27 mouse cellular contexts compared by ENCODE assay signal in the genomic region with DNA sequence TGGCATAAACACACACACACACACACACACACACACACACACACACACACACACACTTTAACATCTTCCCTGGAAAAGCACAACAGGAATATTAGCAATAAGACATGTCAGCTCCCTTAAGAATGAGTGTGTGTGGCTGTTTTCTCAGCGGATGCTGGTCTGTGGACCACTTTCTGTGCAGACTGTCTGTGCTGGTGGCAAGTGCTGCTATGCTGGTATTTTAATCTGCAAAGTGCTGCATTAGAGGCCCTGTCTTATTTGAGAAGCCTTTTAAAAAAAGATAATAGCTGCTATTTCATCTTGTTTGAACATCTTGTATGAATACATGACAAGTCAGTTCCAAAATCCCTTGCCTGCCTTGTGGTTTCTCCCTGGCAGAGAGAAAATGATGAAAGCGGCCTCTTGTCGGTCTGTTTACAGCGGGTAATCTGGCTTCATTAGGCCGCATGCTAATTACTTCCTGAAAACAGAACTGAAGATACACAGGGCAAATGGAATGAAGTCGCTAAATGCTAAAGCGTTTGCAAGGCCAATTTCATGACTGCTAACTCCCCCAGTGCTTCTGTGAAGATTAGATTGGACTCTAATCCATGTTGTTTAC. TPM values are rescaled to one million over a fixed set of nuclear protein-coding genes. Genes with fewer than 3 reads are reported as not detected.
DNase-seq lines count a peak whose midpoint lies in the region; ATAC-seq and TF ChIP-seq lines count a peak whose summit lies in the region.
"Had no signal": no experiment of that assay in that cellular context is flagged by ENCODE, and none has a peak within 500 bp of the region (broad histone marks: within the 10 kb centered on the region; RNA-seq: fewer than 3 reads in every experiment).

No protein-coding gene starts in this region.

- H3K4me3 ChIP-seq in embryonic facial prominence, embryonic 11.5 days (ENCODE audit: low read depth, low read length), result no peak overlapping the region
- H3K4me3 ChIP-seq in embryonic facial prominence, embryonic 10.5 days, result no peak overlapping the region
- H3K4me3 ChIP-seq in forebrain, postnatal 0 days (ENCODE audit: low read depth, low read length), result no peak overlapping the region
- H3K4me3 ChIP-seq: embryonic facial prominence, embryonic 13.5 days; erythroblast, embryonic 14.5 days; gastrocnemius, adult 2 months; heart, embryonic 12.5 days; hindbrain, embryonic 10.5 days; limb, embryonic 15.5 days; megakaryocyte, embryonic 14.5 days; neural tube, embryonic 12.5 days had no signal

- no peak overlapping the region for H3K27ac ChIP-seq in embryonic facial prominence, embryonic 11.5 days (replicated peaks; ENCODE audit: low read depth, low read length)
- H3K27ac ChIP-seq in embryonic facial prominence, embryonic 10.5 days (replicated peaks), result no peak overlapping the region
- H3K27ac ChIP-seq in forebrain, postnatal 0 days (ENCODE audit: low read depth, low read length), result 0 out of 2 replicates have a peak overlapping the region, but pooled peaks have one; percentile 22
- H3K27ac ChIP-seq: embryonic facial prominence, embryonic 13.5 days; gastrocnemius, adult 2 months; hindbrain, embryonic 10.5 days; limb, embryonic 15.5 days; liver, embryonic 14.5 days; neural tube, embryonic 12.5 days had no signal

- no peaks in the 10 kb centered on the region for H3K36me3 ChIP-seq in embryonic facial prominence, embryonic 11.5 days (replicated peaks; ENCODE audit: control insufficient read depth, insufficient read depth, low read depth, low read length)
- no peaks in the 10 kb centered on the region for H3K36me3 ChIP-seq in embryonic facial prominence, embryonic 10.5 days (replicated peaks)
- H3K36me3 ChIP-seq in forebrain, postnatal 0 days (ENCODE audit: insufficient read depth), result no peaks in the 10 kb centered on the region
- H3K36me3 ChIP-seq: embryonic facial prominence, embryonic 13.5 days; heart, embryonic 12.5 days; hindbrain, embryonic 10.5 days; limb, embryonic 15.5 days; neural tube, embryonic 12.5 days had no signal

- H3K4me1 ChIP-seq in embryonic facial prominence, embryonic 11.5 days (ENCODE audit: control insufficient read depth, insufficient read depth, low read length), result no peaks in the 10 kb centered on the region
- H3K4me1 ChIP-seq in embryonic facial prominence, embryonic 10.5 days, result peaks cover 11% of the 10 kb centered on the region
- no peaks in the 10 kb centered on the region for H3K4me1 ChIP-seq in forebrain, postnatal 0 days (ENCODE audit: insufficient read depth)
- H3K4me1 ChIP-seq: heart, embryonic 12.5 days; limb, embryonic 15.5 days; megakaryocyte, embryonic 14.5 days; neural tube, embryonic 12.5 days had no signal

- H3K9me3 ChIP-seq in embryonic facial prominence, embryonic 11.5 days (replicated peaks; ENCODE audit: control insufficient read depth, low read length), result no peaks in the 10 kb centered on the region
- no peaks in the 10 kb centered on the region for H3K9me3 ChIP-seq in embryonic facial prominence, embryonic 10.5 days
- no peaks in the 10 kb centered on the region for H3K9me3 ChIP-seq in forebrain, postnatal 0 days (ENCODE audit: low read length)
- H3K9me3 ChIP-seq: embryonic facial prominence, embryonic 13.5 days; heart, embryonic 12.5 days; hindbrain, embryonic 10.5 days; limb, embryonic 15.5 days; neural tube, embryonic 12.5 days had no signal

- H3K9ac ChIP-seq in embryonic facial prominence, embryonic 11.5 days (replicated peaks; ENCODE audit: low read length), result no peak overlapping the region
- H3K9ac ChIP-seq in forebrain, postnatal 0 days, result no peak overlapping the region
- H3K9ac ChIP-seq: embryonic facial prominence, embryonic 13.5 days; heart, embryonic 12.5 days; limb, embryonic 15.5 days; liver, embryonic 14.5 days; lung, embryonic 14.5 days; neural tube, embryonic 12.5 days had no signal

- H3K4me2 ChIP-seq in embryonic facial prominence, embryonic 11.5 days (ENCODE audit: low read depth, low read length), result no peak overlapping the region
- no peak overlapping the region for H3K4me2 ChIP-seq in forebrain, postnatal 0 days (ENCODE audit: low read depth)
- H3K4me2 ChIP-seq: embryonic facial prominence, embryonic 13.5 days; heart, embryonic 12.5 days; limb, embryonic 15.5 days; lung, embryonic 14.5 days; neural tube, embryonic 12.5 days had no signal

- TF ChIP-seq CTCF in forebrain, postnatal 0 days (IDR thresholded peaks at IDR 0.05; ENCODE audit: low read depth), result no peak

- H3K27me3 ChIP-seq in embryonic facial prominence, embryonic 11.5 days (ENCODE audit: control insufficient read depth, insufficient read depth, low read length), result no peaks in the 10 kb centered on the region
- H3K27me3 ChIP-seq in embryonic facial prominence, embryonic 10.5 days (replicated peaks; ENCODE audit: low read depth, poor library complexity, severe bottlenecking), result no peaks in the 10 kb centered on the region
- no peaks in the 10 kb centered on the region for H3K27me3 ChIP-seq in forebrain, postnatal 0 days (ENCODE audit: insufficient read depth, low read length)
- H3K27me3 ChIP-seq: embryonic facial prominence, embryonic 13.5 days; heart, embryonic 12.5 days; limb, embryonic 15.5 days; megakaryocyte, embryonic 14.5 days; neural tube, embryonic 12.5 days had no signal

- ATAC-seq in embryonic facial prominence, embryonic 11.5 days (replicated peaks; ENCODE audit: insufficient number of reproducible peaks, low FRiP score, low TSS enrichment, low read depth), result no peak
- ATAC-seq in forebrain, postnatal 0 days, result peak; percentile 56; the same call in 1 of the 2 replicates
- ATAC-seq: inflammation-experienced regulatory T-cells, adult 6 months had no signal

- 40% methylated on average over 7 of the region's 7 CpGs for WGBS in embryonic facial prominence, embryonic 11.5 days
- WGBS in embryonic facial prominence, embryonic 10.5 days, result 51% methylated on average over 7 of the region's 7 CpGs
- WGBS in forebrain, postnatal 0 days, result 11% methylated on average over 7 of the region's 7 CpGs

- DNase-seq in embryonic facial prominence, embryonic 11.5 days (ENCODE audit: low spot score), result peak; percentile 9
- DNase-seq in embryonic facial prominence, embryonic 10.5 days (ENCODE audit: low spot score), result no peak
- peak; percentile 4 for DNase-seq in layer of hippocampus, adult 9-11 months
- no peak for DNase-seq in layer of hippocampus, adult 9-10 months (ENCODE audit: low spot score)
- DNase-seq in MN1 (ENCODE audit: low spot score), result peak; percentile 23
- peak; percentile 30 for DNase-seq in forebrain, postnatal 0 days
- DNase-seq in cerebellum, adult 9-11 months, result no peak
- DNase-seq: adrenal gland, postnatal 25 days; cerebellum, adult 11 months; cerebellum, postnatal 14 days; gastrocnemius, adult 2 months; heart, postnatal 10 days; kidney, adult 18-20 months; left cerebral cortex, postnatal 4 days; lung, embryonic 14.5 days; lung, postnatal 36 days; thymus, adult 18-20 months; thymus, postnatal 36 days had no signal

RNA-seq across cellular contexts. Expression of a gene that starts 19.5 kb away (rescaled TPM):
- polyA plus RNA-seq in embryonic facial prominence, embryonic 11.5 days (2014; fragmentation: Nextera tagmentation; extraction: Ambion mirVana), result 33.6 and 34.0 TPM in 2 replicates
- 31.3 and 31.4 TPM in 2 replicates for polyA plus RNA-seq in embryonic facial prominence, embryonic 10.5 days (2016; fragmentation: Nextera tagmentation; extraction: Ambion mirVana)
- 22.7 and 24.3 TPM in 2 replicates for total RNA-seq in forebrain, postnatal 0 days (2014; rRNA removed)
- polyA plus RNA-seq in forebrain, postnatal 0 days (2015; fragmentation: Nextera tagmentation; extraction: Ambion mirVana), result 23.3 and 29.7 TPM in 2 replicates

Comparison
In these comparisons a context has a peak if more than half of its experiments do, and no peak if none do; other contexts are left out.
1. DNase-seq: peak in embryonic facial prominence, embryonic 11.5 days (single experiment), layer of hippocampus, adult 9-11 months (single experiment), MN1 (single experiment) and forebrain, postnatal 0 days (single experiment); none in embryonic facial prominence, embryonic 10.5 days (single experiment), layer of hippocampus, adult 9-10 months (single experiment) and cerebellum, adult 9-11 months (single experiment).